In the genomic region with DNA sequence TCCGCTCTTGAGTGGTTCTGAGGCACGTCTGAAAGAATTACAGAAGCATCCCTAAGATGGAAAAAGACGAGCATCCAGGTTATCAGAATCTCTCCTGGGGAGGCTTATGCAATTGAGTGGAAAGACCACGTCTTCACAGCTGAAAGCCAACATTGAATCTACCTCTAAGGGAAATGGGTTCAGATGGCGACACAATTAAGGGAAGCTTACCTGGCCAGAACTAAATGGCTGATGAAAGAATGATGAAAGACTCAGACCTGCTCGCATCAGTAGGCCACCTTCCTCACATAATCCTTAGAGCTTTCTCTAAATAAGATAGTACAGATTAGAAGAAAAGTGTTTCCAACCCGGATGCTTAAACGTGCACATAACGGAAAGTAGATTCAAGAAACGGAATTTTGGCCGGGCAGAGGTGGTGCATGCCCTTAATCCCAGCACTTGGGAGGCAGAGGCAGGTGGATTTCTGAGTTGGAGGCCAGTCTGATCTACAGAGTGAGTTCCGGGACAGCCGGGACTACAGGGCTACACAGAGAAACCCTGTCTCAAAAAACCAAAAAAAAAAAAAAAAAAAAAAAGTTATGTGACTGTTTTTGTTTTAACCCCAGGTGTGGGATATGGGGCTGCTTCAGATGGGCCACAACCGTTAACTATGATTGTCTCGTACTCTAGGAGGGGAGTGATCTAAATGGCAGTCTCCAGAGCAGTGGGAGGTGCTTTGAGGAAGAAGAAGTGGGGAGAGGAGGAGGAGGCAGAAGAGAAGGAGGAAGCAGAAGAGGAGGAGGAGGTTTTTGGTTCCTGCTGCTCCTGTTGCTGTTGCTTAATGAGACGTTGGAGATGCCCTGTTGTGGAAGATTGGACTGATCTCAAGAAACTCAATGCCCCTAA, we compare ENCODE assay signal across 1 mouse cellular context.
TF ChIP-seq lines count a peak whose summit lies in the region.

No protein-coding gene starts in this region.

TF ChIP-seq in MEL, 35 proteins besides CTCF, POLR2A, EP300 and RAD21 (continued from another document):
- TF ChIP-seq UBTF (IDR thresholded peaks at IDR 0.05; ENCODE audit: borderline replicate concordance, insufficient read depth, low read depth, low read length) (no peak), ETS1 (IDR thresholded peaks at IDR 0.05; ENCODE audit: low read depth, low read length) (peak; percentile 37), TBP (IDR thresholded peaks at IDR 0.05; ENCODE audit: low read depth, low read length) (peak; percentile 94), CHD2 (IDR thresholded peaks at IDR 0.05; ENCODE audit: low read length) (no peak), ZKSCAN1 (IDR thresholded peaks at IDR 0.05; ENCODE audit: low read depth, low read length) (no peak), SIN3A (IDR thresholded peaks at IDR 0.05; ENCODE audit: low read length) (peak; percentile 65), SMC3 (IDR thresholded peaks at IDR 0.05; ENCODE audit: low read depth, low read length) (no peak), JUND (IDR thresholded peaks at IDR 0.05; ENCODE audit: low read depth, low read length) (no peak), ELF1 (IDR thresholded peaks at IDR 0.05; ENCODE audit: low read depth, low read length) (peak; percentile 71), RCOR1 (IDR thresholded peaks at IDR 0.05; ENCODE audit: low read depth, low read length) (no peak; the same call in 1 of the 2 replicates), POLR2AphosphoS5 (IDR thresholded peaks at IDR 0.05; ENCODE audit: borderline replicate concordance, low read depth, low read length) (peak; percentile 86; the same call in 1 of the 2 replicates), NRF1 (IDR thresholded peaks at IDR 0.05; ENCODE audit: insufficient read depth, low read depth, low read length, poor library complexity, severe bottlenecking) (no peak), CHD1 (IDR thresholded peaks at IDR 0.05; ENCODE audit: low read depth, low read length) (peak; percentile 94), MAZ (IDR thresholded peaks at IDR 0.05; ENCODE audit: low read depth, low read length) (peak; percentile 52; the same call in 1 of the 2 replicates), MAFK (IDR thresholded peaks at IDR 0.05; ENCODE audit: borderline replicate concordance, low read depth, low read length) (no peak), MYB (IDR thresholded peaks at IDR 0.05; ENCODE audit: low read depth, low read length) (peak; percentile 48; the same call in 1 of the 2 replicates), NELFE (IDR thresholded peaks at IDR 0.05; ENCODE audit: low read depth, low read length) (peak; percentile 88), ZC3H11A (IDR thresholded peaks at IDR 0.05; ENCODE audit: low read depth, low read length) (no peak), HCFC1 (IDR thresholded peaks at IDR 0.05; ENCODE audit: low read depth, low read length) (peak; percentile 59), E2F4 (IDR thresholded peaks at IDR 0.05; ENCODE audit: borderline replicate concordance, low read depth, low read length) (no peak), MAX (IDR thresholded peaks at IDR 0.05; ENCODE audit: low read length) (peak; percentile 28; the same call in 1 of the 2 replicates), TCF12 (IDR thresholded peaks at IDR 0.05; ENCODE audit: low read depth, low read length) (peak; percentile 76), ZMIZ1 (IDR thresholded peaks at IDR 0.05; ENCODE audit: low read depth, low read length) (peak; percentile 94), USF1 (IDR thresholded peaks at IDR 0.05; ENCODE audit: low read depth, low read length) (no peak), BHLHE40 (IDR thresholded peaks at IDR 0.05; ENCODE audit: borderline replicate concordance, low read depth, low read length) (0 out of 2 replicates have a peak, but pooled peaks have one; percentile 4), USF2 (IDR thresholded peaks at IDR 0.05; ENCODE audit: borderline replicate concordance in 1 of 2, insufficient read depth in 1 of 2, low read depth in 1 of 2, low read length in 2 of 2) (no peak), TAL1 (IDR thresholded peaks at IDR 0.05; ENCODE audit: low read length) (no peak), MYC (IDR thresholded peaks at IDR 0.05; ENCODE audit: low read depth, low read length) (peak; percentile 18; the same call in 1 of the 2 replicates), POLR2AphosphoS2 (IDR thresholded peaks at IDR 0.05; ENCODE audit: low read length) (peak; percentile 93), GATA1 (IDR thresholded peaks at IDR 0.05; ENCODE audit: low read depth, low read length) (0 out of 2 replicates have a peak, but pooled peaks have one; percentile 13), KAT2A (conservative IDR thresholded peaks at IDR 0.05; ENCODE audit: low read depth, low read length) (peak; percentile 33; the same call in 1 of the 2 replicates), GABPA (IDR thresholded peaks at IDR 0.05; ENCODE audit: low read depth, low read length) (no peak)
